Mouse (Mus musculus): Measurements from ENCODE around the gene Bcl2l15. TPM values are rescaled to one million over a fixed set of nuclear protein-coding genes. Genes with fewer than 3 reads are reported as not detected.

The Bcl2l15 gene
- polyA plus RNA-seq, 1 experiment from 2014 or later = 0.09 TPM

- Histone ChIP-seq H3K36me3 (no peaks in the 10 kb centered on the region), H3K27me3 (no peaks in the 10 kb centered on the region), H3K9ac (no peak overlapping the region), H3K4me2 (no peak overlapping the region), H3K9me3 (no peaks in the 10 kb centered on the region), H3K27ac (no peak overlapping the region), H3K4me1 (no peaks in the 10 kb centered on the region), H3K4me3 (no peak overlapping the region)
- WGBS = 13% methylated on average over 3 of the region's 3 CpGs
- ATAC-seq (ENCODE audit: borderline replicate concordance, extremely low read depth, low FRiP score, low TSS enrichment) = no peak
Observed at GRCm38 (mm10) chr3:103887581-103887980, 55.2 kb downstream of the Bcl2l15 start.

GRCm38 (mm10) chr3:103893374-103893773 is 61.0 kb downstream of the Bcl2l15 start:
- Histone ChIP-seq H3K9me3 (no peaks in the 10 kb centered on the region), H3K27ac (no peak overlapping the region), H3K4me2 (no peak overlapping the region), H3K27me3 (no peaks in the 10 kb centered on the region), H3K4me3 (no peak overlapping the region), H3K36me3 (no peaks in the 10 kb centered on the region), H3K4me1 (no peaks in the 10 kb centered on the region), H3K9ac (no peak overlapping the region)
- 75% methylated on average over 3 of the region's 3 CpGs for WGBS
- ATAC-seq (ENCODE audit: borderline replicate concordance, extremely low read depth, low FRiP score, low TSS enrichment) = no peak

Other genes with a start within 250 kb of the Bcl2l15 start
- gene Atg4a-ps, start 186.5 kb upstream of the Bcl2l15 start, polyA plus RNA-seq (2015; fragmentation: Nextera tagmentation; extraction: Ambion mirVana) = 0.14 and 0.18 TPM in 2 replicates
- 80.4 and 80.7 TPM in 2 replicates for gene Olfml3, start 94.6 kb upstream of the Bcl2l15 start, polyA plus RNA-seq (2015; fragmentation: Nextera tagmentation; extraction: Ambion mirVana)
- not detected in 2 replicates for gene Gm10964, start 93.2 kb upstream of the Bcl2l15 start, polyA plus RNA-seq (2015; fragmentation: Nextera tagmentation; extraction: Ambion mirVana)
- gene Hipk1, start 41.0 kb upstream of the Bcl2l15 start, polyA plus RNA-seq (2015; fragmentation: Nextera tagmentation; extraction: Ambion mirVana) = 11.0 and 11.6 TPM in 2 replicates
- 30.5 and 31.2 TPM in 2 replicates for gene Dclre1b, start 23.2 kb upstream of the Bcl2l15 start, polyA plus RNA-seq (2015; fragmentation: Nextera tagmentation; extraction: Ambion mirVana)
- 19.6 and 21.0 TPM in 2 replicates for gene Ap4b1, start 23.1 kb upstream of the Bcl2l15 start, polyA plus RNA-seq (2015; fragmentation: Nextera tagmentation; extraction: Ambion mirVana)
- 0.24 and 0.35 TPM in 2 replicates for gene Gm43064, start 23.0 kb upstream of the Bcl2l15 start, polyA plus RNA-seq (2015; fragmentation: Nextera tagmentation; extraction: Ambion mirVana)
- gene Ptpn22, start 27.2 kb downstream of the Bcl2l15 start, polyA plus RNA-seq (2015; fragmentation: Nextera tagmentation; extraction: Ambion mirVana) = 1.0 and 2.5 TPM in 2 replicates
- gene Rsbn1, start 81.5 kb downstream of the Bcl2l15 start, polyA plus RNA-seq (2015; fragmentation: Nextera tagmentation; extraction: Ambion mirVana) = 10.1 and 10.2 TPM in 2 replicates
- gene Phtf1, start 135.5 kb downstream of the Bcl2l15 start, polyA plus RNA-seq (2015; fragmentation: Nextera tagmentation; extraction: Ambion mirVana) = 25.0 and 29.2 TPM in 2 replicates

All from lung, embryonic 15.5 days (tissue).